Mouse (Mus musculus): ENCODE results near the gene Ints11. TPM values are rescaled to one million over a fixed set of nuclear protein-coding genes. Genes with fewer than 3 reads are reported as not detected.
A peak's percentile ranks its signal among the peaks of the same experiment; 100 is the strongest.

The Ints11 gene
- polyA plus RNA-seq, 1 experiment from 2014 or later = 79.3 TPM

DNA sequence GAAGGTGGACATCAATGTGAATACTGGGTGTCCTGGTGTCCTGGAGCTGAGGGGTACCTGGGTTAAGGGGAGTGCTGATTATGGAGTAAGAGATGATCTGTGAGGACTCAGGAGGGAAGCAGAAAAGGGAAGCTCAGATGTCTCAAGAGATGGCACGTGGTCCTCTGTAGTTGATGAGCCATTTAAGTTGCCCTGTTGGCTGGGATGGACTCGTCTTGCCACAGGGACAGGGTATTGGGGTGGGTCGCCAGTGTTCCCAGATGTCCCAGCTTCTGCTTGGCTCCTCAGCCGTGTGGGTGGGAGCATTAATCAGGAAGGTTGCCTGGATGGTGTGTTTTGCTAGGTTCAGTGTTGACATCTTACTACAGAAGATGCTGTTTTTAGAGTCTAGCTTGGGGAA, 36.1 kb upstream of the Ints11 start:
- no peak for DNase-seq (ENCODE audit: low spot score)
- Histone ChIP-seq H3K36me3 (ENCODE audit: control insufficient read depth, insufficient read depth, low read length) (0 out of 2 replicates have a peak, but pooled peaks cover 5% of the 10 kb centered on the region), H3K9me3 (ENCODE audit: control insufficient read depth, low read length) (no peaks in the 10 kb centered on the region), H3K4me2 (peak overlapping the region; percentile 97), H3K27ac (ENCODE audit: low read depth, low read length) (no peak overlapping the region), H3K4me1 (replicated peaks; ENCODE audit: control insufficient read depth, insufficient read depth, low read length) (peaks cover 20% of the 10 kb centered on the region), H3K9ac (ENCODE audit: low read depth, low read length) (no peak overlapping the region), H3K4me3 (ENCODE audit: low read depth, low read length) (no peak overlapping the region), H3K27me3 (replicated peaks; ENCODE audit: control insufficient read depth, insufficient read depth, low read length) (no peaks in the 10 kb centered on the region)
- WGBS = 80% methylated on average over 4 of the region's 4 CpGs
- ATAC-seq (replicated peaks; ENCODE audit: low FRiP score) = no peak

DNA sequence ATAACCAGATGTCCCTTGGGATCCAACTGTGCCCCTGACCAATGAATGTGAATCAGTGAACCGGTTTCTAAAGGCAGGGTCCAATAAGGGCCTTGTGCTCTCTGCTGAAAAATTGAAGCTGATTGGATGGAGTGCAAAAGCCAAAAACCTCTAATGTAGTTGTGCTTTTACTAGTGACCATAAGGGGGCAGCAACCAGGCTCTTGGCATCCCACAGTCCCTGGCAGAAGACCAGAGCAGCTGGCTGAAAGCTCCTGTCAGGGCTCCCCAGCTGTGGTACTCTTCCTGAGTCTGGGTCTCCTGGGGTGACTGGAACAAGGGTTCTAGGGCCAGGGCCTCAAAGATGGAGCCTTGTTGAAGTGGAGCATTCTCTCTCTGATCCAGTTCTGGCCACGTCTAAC, 35.5 kb upstream of the Ints11 start:
- no peak overlapping the region for H3K4me2 ChIP-seq
- H3K27ac ChIP-seq (ENCODE audit: low read depth, low read length) = no peak overlapping the region
- H3K4me1 ChIP-seq (replicated peaks; ENCODE audit: control insufficient read depth, insufficient read depth, low read length) = peaks cover 22% of the 10 kb centered on the region
- WGBS = 41% methylated on average over 2 of the region's 2 CpGs
- no peaks in the 10 kb centered on the region for H3K27me3 ChIP-seq (replicated peaks; ENCODE audit: control insufficient read depth, insufficient read depth, low read length)
- 0 out of 2 replicates have a peak, but pooled peaks cover 5% of the 10 kb centered on the region for H3K36me3 ChIP-seq (ENCODE audit: control insufficient read depth, insufficient read depth, low read length)
- H3K9me3 ChIP-seq (ENCODE audit: control insufficient read depth, low read length) = no peaks in the 10 kb centered on the region
- no peak overlapping the region for H3K9ac ChIP-seq (ENCODE audit: low read depth, low read length)
- ATAC-seq (replicated peaks; ENCODE audit: low FRiP score) = peak; percentile 11
- no peak overlapping the region; the same call in 1 of the 2 replicates for H3K4me3 ChIP-seq (ENCODE audit: low read depth, low read length)
- DNase-seq (ENCODE audit: low spot score) = no peak

DNA sequence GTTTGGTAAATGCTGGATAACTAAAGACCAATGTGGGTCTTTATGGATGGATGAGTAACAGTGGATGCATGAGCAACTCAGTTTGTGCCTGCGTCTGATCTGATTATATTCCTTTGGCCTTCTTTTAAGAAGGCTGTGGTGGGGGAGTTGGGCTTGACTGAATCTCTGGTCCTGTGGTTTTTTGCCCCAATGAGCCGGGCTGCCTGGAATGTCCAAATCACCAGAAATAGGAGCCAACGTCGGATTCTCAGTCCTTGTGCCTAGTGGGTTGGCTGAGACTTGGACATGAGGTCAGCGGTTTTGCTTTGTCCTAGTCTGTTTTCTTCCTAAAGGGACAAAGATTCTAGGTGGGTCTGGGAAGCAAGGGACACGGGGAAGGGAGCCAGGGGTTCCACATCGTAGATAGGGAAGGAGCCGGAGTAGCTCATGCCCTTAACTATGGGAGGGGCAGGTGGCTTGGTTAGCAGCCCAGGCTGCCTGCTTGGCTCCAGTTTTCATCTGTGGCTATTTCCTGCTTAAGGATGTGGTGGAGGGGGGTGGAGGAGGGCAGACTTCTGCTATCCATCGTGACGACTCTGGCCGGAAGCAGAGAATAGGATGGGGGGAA, 31.8 kb upstream of the Ints11 start:
- H3K4me3 ChIP-seq (ENCODE audit: low read depth, low read length) = no peak overlapping the region
- H3K4me1 ChIP-seq (replicated peaks; ENCODE audit: control insufficient read depth, insufficient read depth, low read length) = peaks cover 39% of the 10 kb centered on the region
- peaks cover 8% of the 10 kb centered on the region for H3K27me3 ChIP-seq (replicated peaks; ENCODE audit: control insufficient read depth, insufficient read depth, low read length)
- H3K9me3 ChIP-seq (ENCODE audit: control insufficient read depth, low read length) = no peaks in the 10 kb centered on the region
- H3K9ac ChIP-seq (ENCODE audit: low read depth, low read length) = no peak overlapping the region
- no peak for ATAC-seq (replicated peaks; ENCODE audit: low FRiP score)
- H3K36me3 ChIP-seq (ENCODE audit: control insufficient read depth, insufficient read depth, low read length) = 0 out of 2 replicates have a peak, but pooled peaks cover 5% of the 10 kb centered on the region
- 41% methylated on average over 11 of the region's 11 CpGs for WGBS
- no peak overlapping the region for H3K4me2 ChIP-seq
- DNase-seq (ENCODE audit: low spot score) = no peak
- 0 out of 2 replicates have a peak overlapping the region, but pooled peaks have one; percentile 8 for H3K27ac ChIP-seq (ENCODE audit: low read depth, low read length)

DNA sequence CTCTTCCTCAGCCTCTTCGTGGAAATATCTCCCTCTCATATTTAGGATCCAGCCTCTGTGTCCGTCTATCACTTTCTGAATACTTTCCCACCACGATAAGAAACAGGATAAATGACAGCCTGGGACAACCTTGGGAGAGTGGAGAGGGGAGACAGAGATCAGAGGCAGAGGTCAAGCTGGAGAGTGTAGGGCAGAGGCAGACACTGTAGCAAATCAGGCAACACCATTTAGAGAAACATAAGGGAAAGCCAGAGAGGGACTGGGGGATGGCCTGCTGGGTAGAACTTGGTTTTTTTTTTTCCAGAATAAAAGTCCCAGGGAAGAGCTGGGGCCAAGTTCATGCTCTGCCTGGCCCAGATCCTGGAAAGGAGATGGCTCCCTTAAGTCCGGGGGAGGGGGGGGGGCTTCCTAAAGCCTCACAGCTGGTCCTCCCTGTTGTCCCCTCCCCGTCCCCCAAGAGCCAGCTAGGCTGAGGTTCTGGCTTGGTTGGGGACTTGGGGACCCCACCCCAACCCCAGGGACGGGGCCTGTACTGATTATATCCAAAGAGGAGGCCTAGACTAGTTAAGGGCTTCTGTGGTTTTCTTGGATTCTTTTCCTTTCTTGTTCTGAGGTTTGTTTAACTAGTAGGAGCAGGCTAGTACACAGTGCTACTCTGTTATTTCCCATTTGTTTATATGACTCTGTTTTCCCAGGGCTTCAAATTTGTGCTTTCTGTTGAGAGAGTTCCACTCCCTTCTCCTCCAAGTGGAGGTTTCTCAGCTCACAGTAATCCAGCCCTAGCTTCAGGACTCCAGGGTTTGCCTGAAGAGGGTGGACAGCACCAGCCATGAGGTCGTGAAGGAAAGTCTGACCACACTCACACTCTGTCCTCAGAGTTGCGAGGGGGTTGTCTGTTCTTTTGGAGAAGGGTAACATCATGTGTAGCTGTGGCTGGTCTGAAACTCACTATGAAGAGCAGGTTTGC, 30.9 kb upstream of the Ints11 start:
- 46% methylated on average over 8 of the region's 8 CpGs for WGBS
- no peak overlapping the region for H3K9ac ChIP-seq (ENCODE audit: low read depth, low read length)
- no peak overlapping the region for H3K4me2 ChIP-seq

DNA sequence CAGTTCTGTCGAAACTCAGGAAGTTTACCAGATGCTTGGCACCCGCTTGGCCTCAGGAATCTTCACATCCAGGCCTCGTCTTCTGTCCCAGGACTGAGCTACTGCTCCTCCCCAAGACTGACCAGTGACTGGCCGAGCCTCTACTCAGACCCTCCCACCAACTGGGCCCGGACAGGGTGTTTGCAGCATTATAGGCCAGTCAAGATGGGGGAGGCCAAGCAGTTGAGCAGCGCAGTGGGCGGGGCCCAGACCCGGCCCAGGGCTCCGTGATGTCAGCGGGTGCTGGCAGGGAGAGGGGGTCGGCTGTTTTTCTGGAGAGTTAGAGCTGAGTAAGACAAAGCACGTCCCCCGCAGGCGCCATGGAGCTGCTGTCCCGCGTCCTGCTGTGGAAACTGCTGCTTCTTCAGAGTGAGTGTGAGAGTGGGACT, 29.8 kb upstream of the Ints11 start, which contains the start of gene Mxra8:
TSS of gene Mxra8 (plus strand) at position 198 of the 428 bp plus-strand sequence.
- H3K9ac ChIP-seq (ENCODE audit: low read depth, low read length) = peak within 1 kb of the TSS; percentile 35
- H3K4me3 ChIP-seq (ENCODE audit: low read depth, low read length) = peak within 1 kb of the TSS; percentile 59
- no peak within 1 kb of the TSS for H3K27ac ChIP-seq (ENCODE audit: low read depth, low read length)
- 8% methylated on average over 16 of the region's 16 CpGs for WGBS
- peaks cover 8% of the 10 kb centered on the region for H3K27me3 ChIP-seq (replicated peaks; ENCODE audit: control insufficient read depth, insufficient read depth, low read length)
- DNase-seq (ENCODE audit: low spot score) (peak; percentile 71), ATAC-seq (replicated peaks; ENCODE audit: low FRiP score) (peak; percentile 60)
- H3K4me2 ChIP-seq = peak within 1 kb of the TSS; percentile 98
- no peaks in the 10 kb centered on the region for H3K9me3 ChIP-seq (ENCODE audit: control insufficient read depth, low read length)
- H3K4me1 ChIP-seq (replicated peaks; ENCODE audit: control insufficient read depth, insufficient read depth, low read length) = peaks cover 24% of the 10 kb centered on the region
- H3K36me3 ChIP-seq (ENCODE audit: control insufficient read depth, insufficient read depth, low read length) = 0 out of 2 replicates have a peak, but pooled peaks cover 3% of the 10 kb centered on the region

More for the DNA sequence above, 30.9 kb upstream of the Ints11 start:
- H3K9me3 ChIP-seq (ENCODE audit: control insufficient read depth, low read length) = no peaks in the 10 kb centered on the region
- no peak overlapping the region for H3K4me3 ChIP-seq (ENCODE audit: low read depth, low read length)
- H3K36me3 ChIP-seq (ENCODE audit: control insufficient read depth, insufficient read depth, low read length) = 0 out of 2 replicates have a peak, but pooled peaks cover 5% of the 10 kb centered on the region
- H3K27me3 ChIP-seq (replicated peaks; ENCODE audit: control insufficient read depth, insufficient read depth, low read length) = peaks cover 8% of the 10 kb centered on the region
- peaks cover 32% of the 10 kb centered on the region for H3K4me1 ChIP-seq (replicated peaks; ENCODE audit: control insufficient read depth, insufficient read depth, low read length)
- H3K27ac ChIP-seq (ENCODE audit: low read depth, low read length) = no peak overlapping the region
- ATAC-seq (replicated peaks; ENCODE audit: low FRiP score) = no peak
- no peak for DNase-seq (ENCODE audit: low spot score)

DNA sequence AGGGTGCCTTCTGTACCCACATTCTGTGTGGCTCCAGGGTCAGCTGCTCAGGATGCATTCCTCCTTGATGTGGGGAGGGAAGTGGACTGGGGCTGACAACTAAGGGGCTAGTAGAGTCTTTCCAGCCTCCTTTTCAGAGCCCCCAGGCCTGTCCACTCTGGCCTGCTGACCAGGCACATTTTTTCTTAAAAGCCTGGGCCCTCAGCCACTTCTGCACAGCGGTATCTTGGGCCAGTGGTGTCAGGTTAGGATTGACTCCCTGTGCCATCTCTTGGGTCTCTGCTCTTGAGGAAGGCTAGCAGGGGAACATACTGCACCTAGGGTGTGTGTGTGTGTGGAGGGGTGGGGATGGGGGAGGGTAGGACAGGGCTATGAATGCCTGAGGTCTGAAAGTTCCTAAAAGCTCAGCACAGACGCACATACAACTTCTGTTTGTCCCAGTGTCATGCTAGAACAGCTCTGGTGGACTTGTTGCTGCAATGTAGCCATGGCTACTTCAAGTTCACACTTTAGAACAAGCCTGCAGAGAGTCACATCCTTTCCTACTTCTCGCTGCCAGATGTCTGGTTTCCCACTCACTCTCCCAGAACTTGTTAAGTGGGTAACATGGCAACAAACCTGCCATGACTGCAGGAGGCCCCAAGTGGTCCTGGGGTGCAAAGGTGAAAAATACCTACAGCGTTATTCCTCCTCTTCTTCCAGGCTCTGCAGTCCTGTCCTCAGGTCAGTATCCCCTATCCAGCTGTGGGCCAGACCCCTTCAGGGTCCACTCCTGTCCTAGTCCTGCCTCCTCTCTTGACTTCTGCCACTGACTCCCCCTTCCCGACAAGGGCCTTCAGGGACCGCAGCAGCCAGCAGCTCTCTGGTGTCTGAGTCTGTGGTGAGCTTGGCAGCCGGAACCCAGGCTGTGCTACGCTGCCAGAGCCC, 29.0 kb upstream of the Ints11 start:
- ATAC-seq (replicated peaks; ENCODE audit: low FRiP score) (peak; percentile 29; the same call in 1 of the 2 replicates), DNase-seq (ENCODE audit: low spot score) (no peak)
- 0 out of 2 replicates have a peak, but pooled peaks cover 3% of the 10 kb centered on the region for H3K36me3 ChIP-seq (ENCODE audit: control insufficient read depth, insufficient read depth, low read length)
- peaks cover 8% of the 10 kb centered on the region for H3K27me3 ChIP-seq (replicated peaks; ENCODE audit: control insufficient read depth, insufficient read depth, low read length)
- WGBS = 17% methylated on average over 8 of the region's 8 CpGs
- peak overlapping the region; percentile 70 for H3K9ac ChIP-seq (ENCODE audit: low read depth, low read length)
- H3K4me3 ChIP-seq (ENCODE audit: low read depth, low read length) = peak overlapping the region; percentile 59
- H3K9me3 ChIP-seq (ENCODE audit: control insufficient read depth, low read length) = no peaks in the 10 kb centered on the region
- H3K27ac ChIP-seq (ENCODE audit: low read depth, low read length) = no peak overlapping the region
- H3K4me1 ChIP-seq (replicated peaks; ENCODE audit: control insufficient read depth, insufficient read depth, low read length) = peaks cover 24% of the 10 kb centered on the region
- H3K4me2 ChIP-seq = peak overlapping the region; percentile 98

DNA sequence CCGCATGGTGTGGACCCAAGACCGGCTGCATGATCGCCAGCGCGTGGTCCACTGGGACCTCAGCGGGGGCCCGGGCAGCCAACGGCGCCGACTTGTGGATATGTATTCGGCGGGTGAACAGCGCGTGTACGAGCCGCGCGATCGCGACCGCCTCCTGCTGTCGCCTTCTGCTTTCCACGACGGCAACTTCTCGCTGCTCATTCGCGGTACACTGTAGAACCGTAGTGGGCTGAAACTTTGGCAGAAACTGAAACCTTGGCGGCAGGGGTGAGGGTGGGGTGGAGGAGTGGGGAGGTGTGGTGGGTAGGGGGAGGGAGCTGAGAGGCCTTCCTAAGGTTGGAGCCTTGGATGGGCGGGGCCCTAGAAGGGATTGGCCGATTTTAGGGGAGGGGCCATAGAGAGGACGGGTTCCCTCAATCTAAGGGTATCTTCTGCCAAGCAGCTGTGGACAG, 28.3 kb upstream of the Ints11 start:
- 1% methylated on average over 32 of the region's 32 CpGs for WGBS
- Histone ChIP-seq H3K27ac (ENCODE audit: low read depth, low read length) (no peak overlapping the region), H3K4me1 (replicated peaks; ENCODE audit: control insufficient read depth, insufficient read depth, low read length) (peaks cover 24% of the 10 kb centered on the region), H3K27me3 (replicated peaks; ENCODE audit: control insufficient read depth, insufficient read depth, low read length) (peaks cover 8% of the 10 kb centered on the region), H3K9me3 (ENCODE audit: control insufficient read depth, low read length) (no peaks in the 10 kb centered on the region), H3K4me3 (ENCODE audit: low read depth, low read length) (peak overlapping the region; percentile 59), H3K9ac (ENCODE audit: low read depth, low read length) (peak overlapping the region; percentile 70), H3K36me3 (ENCODE audit: control insufficient read depth, insufficient read depth, low read length) (0 out of 2 replicates have a peak, but pooled peaks cover 3% of the 10 kb centered on the region), H3K4me2 (peak overlapping the region; percentile 98)
- ATAC-seq (replicated peaks; ENCODE audit: low FRiP score) (peak; percentile 82), DNase-seq (ENCODE audit: low spot score) (peak; percentile 61)
